In genomic region chr4:4784305-4784704, GRCm38 (mm10) we compare ENCODE assay signal across 27 mouse cellular contexts.
"Had no signal": no experiment of that assay in that cellular context is flagged by ENCODE, and none has a peak within 500 bp of the region (broad histone marks: within the 10 kb centered on the region; RNA-seq: fewer than 3 reads in every experiment).

No protein-coding gene starts in this region.

- H3K27ac ChIP-seq: gastrocnemius, adult 2 months; heart, adult 2 months; heart, embryonic 13.5 days; heart, embryonic 15.5 days; hindbrain, embryonic 13.5 days; hindbrain, embryonic 15.5 days; hindbrain, postnatal 0 days; kidney, embryonic 15.5 days; kidney, postnatal 0 days; limb, embryonic 10.5 days; limb, embryonic 12.5 days had no signal

- DNase-seq: forebrain, postnatal 0 days; gastrocnemius, adult 2 months; gastrocnemius, postnatal 10 days; gastrocnemius, postnatal 25 days; heart, adult 11 months; heart, adult 2 months; heart, postnatal 14 days; heart, postnatal 36 days; kidney, adult 11 months; kidney, adult 2 months; kidney, adult 9 months; kidney, postnatal 14 days; kidney, postnatal 36 days; layer of hippocampus, adult 9-11 months; layer of hippocampus, postnatal 36 days; liver; liver, embryonic 13.5 days had no signal

- H3K9me3 ChIP-seq: heart, embryonic 15.5 days; limb, embryonic 10.5 days had no signal

- H3K4me1 ChIP-seq: heart, embryonic 13.5 days; heart, embryonic 15.5 days; hindbrain, embryonic 13.5 days; hindbrain, embryonic 15.5 days; kidney, embryonic 15.5 days; limb, embryonic 10.5 days; limb, embryonic 12.5 days had no signal

- H3K4me2 ChIP-seq: heart, embryonic 11.5 days; heart, embryonic 13.5 days; heart, embryonic 15.5 days; hindbrain, embryonic 13.5 days; hindbrain, embryonic 15.5 days; kidney, embryonic 15.5 days; limb, embryonic 12.5 days had no signal

- H3K27me3 ChIP-seq: heart, embryonic 13.5 days; heart, embryonic 15.5 days; hindbrain, embryonic 13.5 days; hindbrain, embryonic 15.5 days; kidney, embryonic 15.5 days; limb, embryonic 12.5 days; liver, embryonic 13.5 days had no signal

- ATAC-seq: forebrain, postnatal 0 days; hindbrain, postnatal 0 days had no signal

- H3K9ac ChIP-seq: forebrain, postnatal 0 days; heart, embryonic 13.5 days; heart, embryonic 15.5 days; hindbrain, embryonic 13.5 days; hindbrain, embryonic 15.5 days; kidney, embryonic 15.5 days; limb, embryonic 12.5 days had no signal

- H3K4me3 ChIP-seq: gastrocnemius, adult 2 months; heart, adult 2 months; heart, embryonic 13.5 days; heart, embryonic 15.5 days; hindbrain, embryonic 13.5 days; hindbrain, embryonic 15.5 days; kidney, embryonic 15.5 days; limb, embryonic 10.5 days; limb, embryonic 12.5 days had no signal
